Mouse (Mus musculus) midbrain, embryonic 15.5 days (tissue): Measurements from ENCODE around the gene Gclc. TPM values are rescaled to one million over a fixed set of nuclear protein-coding genes. Genes with fewer than 3 reads are reported as not detected.
A peak's percentile ranks its signal among the peaks of the same experiment; 100 is the strongest.

Experiments used
- ATAC-seq: fragments of 200-750 bp; cut with Nextera tagmentation; replicated peaks from 2 replicates; pipeline ENCODE4 v1.8.0; 2017; ENCODE audit warnings: moderate TSS enrichment
- H3K27ac ChIP-seq: fragments of 300-500 bp; sonication (generic); 2 replicates; pipeline ENCODE4 v1.5.1; 2015; ENCODE audit warnings: mild to moderate bottlenecking, inconsistent platforms
- H3K27me3 ChIP-seq: fragments of 300-500 bp; sonication (generic); replicated peaks from 2 replicates; pipeline ENCODE4 v1.6.1; 2015; ENCODE audit warnings: inconsistent platforms
- H3K36me3 ChIP-seq: fragments of 300-500 bp; sonication (generic); replicated peaks from 2 replicates; pipeline ENCODE4 v1.6.1; 2015; ENCODE audit warnings: inconsistent platforms
- H3K4me1 ChIP-seq: fragments of 300-500 bp; sonication (generic); 2 replicates; pipeline ENCODE4 v1.6.1; 2015; ENCODE audit warnings: inconsistent platforms
- H3K4me2 ChIP-seq: fragments of 300-500 bp; sonication (generic); 2 replicates; pipeline ENCODE4 v1.6.1; 2015; ENCODE audit warnings: inconsistent platforms, mild to moderate bottlenecking, moderate library complexity
- H3K4me3 ChIP-seq: fragments of 300-500 bp; sonication (generic); 2 replicates; pipeline ENCODE4 v1.5.1; 2015; ENCODE audit warnings: mild to moderate bottlenecking, inconsistent platforms
- H3K9ac ChIP-seq: fragments of 300-500 bp; sonication (generic); 2 replicates; pipeline ENCODE4 v1.6.1; 2015; ENCODE audit warnings: mild to moderate bottlenecking, inconsistent platforms
- H3K9me3 ChIP-seq: fragments of 300-500 bp; sonication (generic); 2 replicates; pipeline ENCODE4 v1.6.1; 2016; ENCODE audit warnings: inconsistent platforms
- WGBS: fragments of 180-500 bp; shearing (Covaris S2); methylation state at CpG from one replicate; pipeline ENCODE4 v1.1.7; 2015; ENCODE audit warnings: mixed read lengths; 5-methylcytosine and 5-hydroxymethylcytosine counted together
- polyA plus RNA-seq: library from polyadenylated mRNA; unstranded; fragments of >200 nt; fragmentation: Nextera tagmentation; extraction: Ambion mirVana; gene quantifications from 2 replicates; pipeline ENCODE4 v1.2.1, GENCODE M21; 2015

The Gclc gene
- polyA plus RNA-seq, 1 experiment from 2014 or later = 16.7 TPM

- Histone ChIP-seq H3K36me3 (no peaks in the 10 kb centered on the region), H3K27me3 (no peaks in the 10 kb centered on the region), H3K4me2 (peak overlapping the region; percentile 72), H3K4me1 (peaks cover 11% of the 10 kb centered on the region), H3K9me3 (no peaks in the 10 kb centered on the region), H3K9ac (peak overlapping the region; percentile 55), H3K27ac (peak overlapping the region; percentile 87), H3K4me3 (peak overlapping the region; percentile 70)
- ATAC-seq = peak; percentile 15
- WGBS = under 1% methylated on average over 12 of the region's 12 CpGs
Measured at GRCm38 (mm10) chr9:77751091-77751521, 3.2 kb upstream of the Gclc start.

DNA sequence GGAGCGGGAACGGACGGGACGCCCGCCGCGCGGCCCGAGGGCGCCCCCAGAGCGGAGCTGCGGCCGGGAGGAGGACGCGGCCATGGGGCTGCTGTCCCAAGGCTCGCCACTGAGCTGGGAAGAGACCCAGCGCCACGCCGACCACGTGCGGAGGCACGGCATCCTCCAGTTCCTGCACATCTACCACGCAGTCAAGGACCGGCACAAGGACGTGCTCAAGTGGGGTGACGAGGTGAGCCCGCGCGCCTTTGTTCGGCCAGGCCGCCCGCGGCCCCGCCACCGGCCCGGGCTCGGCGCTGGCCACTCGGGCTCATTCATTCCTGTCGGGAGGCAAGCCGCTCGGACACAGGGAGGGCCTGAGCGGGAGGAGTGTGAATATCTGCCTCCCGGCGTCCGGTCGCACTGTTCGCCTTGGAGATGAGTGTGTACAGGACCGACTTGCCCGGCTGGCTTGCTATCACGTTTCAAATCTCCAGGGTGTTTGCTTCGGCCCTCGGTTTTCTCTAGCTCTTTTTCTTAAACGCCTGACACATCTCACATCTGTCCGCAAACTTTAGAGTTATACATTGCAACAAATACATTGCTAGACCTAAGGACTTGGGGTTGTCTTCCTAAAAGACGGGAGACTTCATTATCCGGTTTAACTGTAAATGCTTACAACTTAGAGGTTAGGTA is 530 bp downstream of the Gclc start:
- peak overlapping the region; percentile 92 for H3K4me3 ChIP-seq
- H3K27me3 ChIP-seq = no peaks in the 10 kb centered on the region
- WGBS = under 1% methylated on average over 57 of the region's 57 CpGs
- no peaks in the 10 kb centered on the region for H3K36me3 ChIP-seq
- peak overlapping the region; percentile 88 for H3K27ac ChIP-seq
- peaks cover 17% of the 10 kb centered on the region for H3K4me1 ChIP-seq
- peak overlapping the region; percentile 60 for H3K4me2 ChIP-seq
- H3K9ac ChIP-seq = peak overlapping the region; percentile 72
- peak; percentile 79 for ATAC-seq
- no peaks in the 10 kb centered on the region for H3K9me3 ChIP-seq

GRCm38 (mm10) chr9:77755403-77755784 is 1.1 kb downstream of the Gclc start:
- Histone ChIP-seq H3K4me2 (peak overlapping the region; percentile 60), H3K4me1 (peaks cover 17% of the 10 kb centered on the region), H3K9me3 (no peaks in the 10 kb centered on the region), H3K9ac (peak overlapping the region; percentile 72), H3K27ac (no peak overlapping the region), H3K4me3 (peak overlapping the region; percentile 92), H3K36me3 (no peaks in the 10 kb centered on the region), H3K27me3 (no peaks in the 10 kb centered on the region)
- 17% methylated on average over 9 of the region's 9 CpGs for WGBS
- no peak for ATAC-seq

GRCm38 (mm10) chr9:77756076-77756475 is 1.7 kb downstream of the Gclc start:
- H3K4me1 ChIP-seq = peaks cover 17% of the 10 kb centered on the region
- no peaks in the 10 kb centered on the region for H3K9me3 ChIP-seq
- no peak for ATAC-seq
- peak overlapping the region; percentile 60 for H3K4me2 ChIP-seq
- H3K27me3 ChIP-seq = no peaks in the 10 kb centered on the region
- no peak overlapping the region for H3K27ac ChIP-seq
- no peak overlapping the region for H3K9ac ChIP-seq
- H3K36me3 ChIP-seq = no peaks in the 10 kb centered on the region
- 37% methylated on average over 9 of the region's 9 CpGs for whole genome bisulfite sequencing
- H3K4me3 ChIP-seq = peak overlapping the region; percentile 92

DNA sequence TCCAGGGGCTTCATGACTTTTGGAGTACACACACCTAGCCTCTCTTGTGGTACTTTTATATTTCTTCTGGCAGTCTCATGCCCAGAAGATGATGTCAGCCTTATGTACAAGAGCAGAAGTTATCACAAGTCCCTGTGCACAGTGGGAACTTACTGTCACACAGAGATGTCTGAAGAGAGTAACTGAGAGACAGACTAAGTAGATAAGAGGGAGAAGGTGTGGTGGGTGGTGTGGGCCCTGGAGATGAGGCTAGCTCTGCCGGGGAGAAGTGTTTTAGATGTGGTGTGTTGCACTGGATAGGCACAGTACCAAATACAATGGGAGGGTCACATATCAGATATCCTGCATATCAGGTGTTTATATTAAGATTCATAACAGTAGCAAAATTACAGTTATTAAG is 3.0 kb downstream of the Gclc start:
- no peaks in the 10 kb centered on the region for H3K9me3 ChIP-seq
- no peak for ATAC-seq
- no peak overlapping the region for H3K4me3 ChIP-seq
- no peak overlapping the region for H3K27ac ChIP-seq
- peaks cover 17% of the 10 kb centered on the region for H3K4me1 ChIP-seq
- H3K36me3 ChIP-seq = no peaks in the 10 kb centered on the region
- H3K9ac ChIP-seq = no peak overlapping the region
- WGBS = 83% methylated on average over 1 of the region's 1 CpGs
- no peaks in the 10 kb centered on the region for H3K27me3 ChIP-seq
- no peak overlapping the region for H3K4me2 ChIP-seq

- WGBS = 82% methylated on average over 8 of the region's 8 CpGs
- Histone ChIP-seq H3K36me3 (0 out of 2 replicates have a peak, but pooled peaks cover 1% of the 10 kb centered on the region), H3K4me1 (peaks cover 17% of the 10 kb centered on the region), H3K4me2 (no peak overlapping the region), H3K27ac (no peak overlapping the region), H3K9ac (no peak overlapping the region), H3K27me3 (no peaks in the 10 kb centered on the region), H3K9me3 (no peaks in the 10 kb centered on the region), H3K4me3 (no peak overlapping the region)
- no peak for ATAC-seq
Measured at GRCm38 (mm10) chr9:77758481-77758880, 4.1 kb downstream of the Gclc start.

GRCm38 (mm10) chr9:77759111-77759510 is 4.8 kb downstream of the Gclc start:
- 62% methylated on average over 6 of the region's 6 CpGs for WGBS
- Histone ChIP-seq H3K27ac (no peak overlapping the region), H3K9ac (no peak overlapping the region), H3K27me3 (no peaks in the 10 kb centered on the region), H3K36me3 (0 out of 2 replicates have a peak, but pooled peaks cover 2% of the 10 kb centered on the region), H3K9me3 (no peaks in the 10 kb centered on the region), H3K4me1 (peaks cover 17% of the 10 kb centered on the region), H3K4me3 (no peak overlapping the region), H3K4me2 (no peak overlapping the region)
- ATAC-seq = no peak

DNA sequence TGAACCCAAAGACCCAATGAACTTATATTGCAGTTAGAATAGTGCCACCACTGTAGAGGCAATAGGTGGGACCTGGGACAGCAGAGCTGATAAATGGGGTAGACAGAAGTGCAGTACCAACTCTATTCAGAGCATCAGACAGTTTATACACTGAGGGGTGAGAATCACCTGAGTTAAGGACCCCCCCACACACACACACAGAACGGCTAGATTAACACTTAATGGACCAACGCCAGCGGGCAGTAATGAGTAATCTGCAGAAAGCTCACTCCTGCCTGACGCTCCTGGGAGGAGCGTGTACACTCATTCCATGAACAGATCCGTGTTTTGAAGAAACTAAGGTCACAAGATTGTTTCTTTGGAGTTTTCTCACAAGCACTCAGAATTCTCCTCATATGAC is 5.4 kb downstream of the Gclc start:
- H3K4me2 ChIP-seq = no peak overlapping the region
- 88% methylated on average over 6 of the region's 6 CpGs for WGBS
- H3K4me3 ChIP-seq = no peak overlapping the region

DNA sequence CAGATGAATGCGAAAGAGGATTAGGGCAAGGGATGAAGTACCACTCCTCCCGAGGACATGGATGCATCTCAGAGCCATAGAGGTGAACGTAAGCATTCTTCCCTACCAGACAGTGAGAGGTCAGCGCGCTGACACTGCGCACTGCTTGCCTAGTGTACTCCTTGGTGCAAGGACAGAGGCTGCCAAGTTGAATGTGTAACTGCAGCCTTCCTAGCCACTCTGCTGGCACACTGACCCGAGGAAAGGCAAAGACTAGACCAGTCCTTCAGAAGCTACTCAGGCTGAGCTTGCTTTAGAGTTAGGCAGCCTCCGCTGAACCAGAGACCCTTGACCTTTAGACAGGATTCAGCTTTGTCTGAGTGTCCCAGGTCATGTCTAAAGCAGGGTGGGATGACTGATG is 11.9 kb downstream of the Gclc start:
- Histone ChIP-seq H3K27me3 (no peaks in the 10 kb centered on the region), H3K4me2 (no peak overlapping the region), H3K36me3 (0 out of 2 replicates have a peak, but pooled peaks cover 2% of the 10 kb centered on the region), H3K4me3 (no peak overlapping the region), H3K9me3 (no peaks in the 10 kb centered on the region), H3K9ac (no peak overlapping the region), H3K4me1 (peaks cover 6% of the 10 kb centered on the region), H3K27ac (no peak overlapping the region)
- 78% methylated on average over 8 of the region's 8 CpGs for WGBS
- no peak for ATAC-seq

More for the DNA sequence above, 5.4 kb downstream of the Gclc start:
- H3K36me3 ChIP-seq = 0 out of 2 replicates have a peak, but pooled peaks cover 2% of the 10 kb centered on the region
- H3K27me3 ChIP-seq = no peaks in the 10 kb centered on the region
- H3K9me3 ChIP-seq = no peaks in the 10 kb centered on the region
- ATAC-seq = no peak
- H3K9ac ChIP-seq = no peak overlapping the region
- peaks cover 17% of the 10 kb centered on the region for H3K4me1 ChIP-seq
- no peak overlapping the region for H3K27ac ChIP-seq

DNA sequence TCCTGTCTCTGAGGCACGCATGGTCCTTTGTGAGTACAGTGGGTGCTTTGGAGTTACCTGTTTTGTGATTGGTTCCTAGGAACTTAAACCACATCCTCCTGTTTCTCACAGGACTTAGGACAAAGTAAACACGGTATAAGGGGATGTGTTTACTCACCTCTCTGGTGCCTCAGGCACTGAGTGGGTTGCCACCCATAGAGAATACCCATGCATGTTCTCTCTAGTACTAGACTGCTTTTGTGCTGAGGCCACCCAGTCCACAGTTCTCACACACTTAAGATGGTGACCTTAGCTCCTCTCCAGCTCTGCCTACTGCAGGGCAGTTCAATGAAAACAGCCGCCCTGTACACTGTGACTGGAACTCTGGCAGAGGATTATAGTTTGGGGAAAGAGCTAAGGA is 12.4 kb downstream of the Gclc start:
- Histone ChIP-seq H3K9ac (no peak overlapping the region), H3K27me3 (no peaks in the 10 kb centered on the region), H3K4me2 (no peak overlapping the region), H3K4me3 (no peak overlapping the region), H3K36me3 (0 out of 2 replicates have a peak, but pooled peaks cover 2% of the 10 kb centered on the region), H3K9me3 (no peaks in the 10 kb centered on the region), H3K27ac (no peak overlapping the region), H3K4me1 (peaks cover 12% of the 10 kb centered on the region)
- no peak for ATAC-seq
- 76% methylated on average over 3 of the region's 3 CpGs for WGBS

DNA sequence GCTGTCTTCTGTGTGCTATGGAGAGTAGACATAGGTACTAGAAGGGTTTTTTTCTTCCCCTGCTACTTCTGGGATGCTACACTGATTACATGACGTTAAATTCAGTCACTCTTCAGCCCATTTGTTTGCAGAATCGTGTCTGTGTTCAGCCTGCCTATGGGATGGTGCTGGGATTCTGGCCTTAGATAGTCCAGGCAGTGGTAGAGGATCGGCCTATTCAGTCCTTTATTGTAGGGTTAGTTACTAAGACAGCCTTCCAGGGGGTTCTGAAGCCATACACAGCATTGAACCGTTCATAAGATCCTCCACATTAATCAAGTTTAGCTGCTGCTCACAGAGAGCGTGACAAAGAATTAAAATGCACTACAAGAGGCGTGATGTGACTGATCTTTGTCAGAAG is 16.6 kb downstream of the Gclc start:
- Histone ChIP-seq H3K9ac (no peak overlapping the region), H3K36me3 (no peaks in the 10 kb centered on the region), H3K27ac (peak overlapping the region; percentile 44; the same call in 1 of the 2 replicates), H3K4me3 (no peak overlapping the region), H3K4me2 (peak overlapping the region; percentile 2; the same call in 1 of the 2 replicates), H3K9me3 (no peaks in the 10 kb centered on the region), H3K4me1 (peaks cover 15% of the 10 kb centered on the region), H3K27me3 (no peaks in the 10 kb centered on the region)
- peak; percentile 27 for ATAC-seq
- 30% methylated on average over 6 of the region's 6 CpGs for WGBS

- peak; percentile 83 for ATAC-seq
- H3K4me2 ChIP-seq = peak overlapping the region; percentile 16; the same call in 1 of the 2 replicates
Measured at GRCm38 (mm10) chr9:77771330-77771729, 17.0 kb downstream of the Gclc start.

More at GRCm38 (mm10) chr9:77771330-77771729, 17.0 kb downstream of the Gclc start:
- Histone ChIP-seq H3K27me3 (no peaks in the 10 kb centered on the region), H3K4me3 (no peak overlapping the region), H3K9ac (no peak overlapping the region), H3K4me1 (peaks cover 15% of the 10 kb centered on the region), H3K27ac (peak overlapping the region; percentile 44; the same call in 1 of the 2 replicates), H3K9me3 (no peaks in the 10 kb centered on the region), H3K36me3 (no peaks in the 10 kb centered on the region)
- WGBS = 36% methylated on average over 5 of the region's 5 CpGs
